Mouse (Mus musculus): ENCODE measurements around the gene Clic1. TPM values are rescaled to one million over a fixed set of nuclear protein-coding genes. Genes with fewer than 3 reads are reported as not detected.

Gene Clic1
- polyA plus RNA-seq, 1 experiment: 509 TPM

- Histone ChIP-seq H3K27me3 (ENCODE audit: control insufficient read depth, insufficient read depth, insufficient read length) (no peaks in the 10 kb centered on the region), H3K36me3 (ENCODE audit: control insufficient read depth, insufficient read depth) (no peaks in the 10 kb centered on the region), H3K79me3 (ENCODE audit: low read depth) (no peaks in the 10 kb centered on the region), H3K4me3 (ENCODE audit: insufficient read depth, poor library complexity, severe bottlenecking) (no peak overlapping the region), H3ac (ENCODE audit: control insufficient read depth, insufficient read length, low read depth) (no peak overlapping the region), H3K79me2 (ENCODE audit: control insufficient read depth, insufficient read depth) (no peaks in the 10 kb centered on the region)
- TF ChIP-seq MYOD1 (IDR thresholded peaks at IDR 0.05; ENCODE audit: control insufficient read depth, insufficient read length, low read depth) (no peak), CEBPB (IDR thresholded peaks at IDR 0.05; ENCODE audit: low read depth) (no peak), USF1 (IDR thresholded peaks at IDR 0.05; ENCODE audit: low read depth) (no peak), MAX (IDR thresholded peaks at IDR 0.05) (no peak), CTCF (IDR thresholded peaks at IDR 0.05; ENCODE audit: control insufficient read depth, insufficient read depth, insufficient read length) (no peak), MYOG (IDR thresholded peaks at IDR 0.05; ENCODE audit: control insufficient read depth, extremely low read depth, insufficient read length) (no peak), FOSL1 (IDR thresholded peaks at IDR 0.05; ENCODE audit: insufficient read depth, low read length, poor library complexity, severe bottlenecking) (no peak)
Measured at GRCm38 (mm10) chr17:35024261-35024660, 25.5 kb upstream of the Clic1 start.

- TF ChIP-seq CTCF (IDR thresholded peaks at IDR 0.05; ENCODE audit: control insufficient read depth, insufficient read depth, insufficient read length) (no peak), MAX (IDR thresholded peaks at IDR 0.05) (no peak), FOSL1 (IDR thresholded peaks at IDR 0.05; ENCODE audit: insufficient read depth, low read length, poor library complexity, severe bottlenecking) (no peak), CEBPB (IDR thresholded peaks at IDR 0.05; ENCODE audit: low read depth) (no peak), USF1 (IDR thresholded peaks at IDR 0.05; ENCODE audit: low read depth) (no peak), MYOD1 (IDR thresholded peaks at IDR 0.05; ENCODE audit: control insufficient read depth, insufficient read length, low read depth) (no peak), MYOG (IDR thresholded peaks at IDR 0.05; ENCODE audit: control insufficient read depth, extremely low read depth, insufficient read length) (no peak)
- Histone ChIP-seq H3K79me3 (ENCODE audit: low read depth) (no peaks in the 10 kb centered on the region), H3K36me3 (ENCODE audit: control insufficient read depth, insufficient read depth) (no peaks in the 10 kb centered on the region), H3ac (ENCODE audit: control insufficient read depth, insufficient read length, low read depth) (no peak overlapping the region), H3K4me3 (ENCODE audit: insufficient read depth, poor library complexity, severe bottlenecking) (no peak overlapping the region), H3K79me2 (ENCODE audit: control insufficient read depth, insufficient read depth) (no peaks in the 10 kb centered on the region), H3K27me3 (ENCODE audit: control insufficient read depth, insufficient read depth, insufficient read length) (no peaks in the 10 kb centered on the region)
Measured at GRCm38 (mm10) chr17:35024691-35025488, 24.9 kb upstream of the Clic1 start.

GRCm38 (mm10) chr17:35026206-35026605 lies 23.6 kb upstream of the Clic1 start:
- Histone ChIP-seq H3K79me3 (ENCODE audit: low read depth) (no peaks in the 10 kb centered on the region), H3K4me3 (ENCODE audit: insufficient read depth, poor library complexity, severe bottlenecking) (no peak overlapping the region), H3ac (ENCODE audit: control insufficient read depth, insufficient read length, low read depth) (no peak overlapping the region), H3K27me3 (ENCODE audit: control insufficient read depth, insufficient read depth, insufficient read length) (no peaks in the 10 kb centered on the region), H3K36me3 (ENCODE audit: control insufficient read depth, insufficient read depth) (no peaks in the 10 kb centered on the region), H3K79me2 (ENCODE audit: control insufficient read depth, insufficient read depth) (no peaks in the 10 kb centered on the region)
- TF ChIP-seq USF1 (IDR thresholded peaks at IDR 0.05; ENCODE audit: low read depth) (no peak), CTCF (IDR thresholded peaks at IDR 0.05; ENCODE audit: control insufficient read depth, insufficient read depth, insufficient read length) (no peak), MYOG (IDR thresholded peaks at IDR 0.05; ENCODE audit: control insufficient read depth, extremely low read depth, insufficient read length) (no peak), CEBPB (IDR thresholded peaks at IDR 0.05; ENCODE audit: low read depth) (no peak), MAX (IDR thresholded peaks at IDR 0.05) (no peak), MYOD1 (IDR thresholded peaks at IDR 0.05; ENCODE audit: control insufficient read depth, insufficient read length, low read depth) (no peak), FOSL1 (IDR thresholded peaks at IDR 0.05; ENCODE audit: insufficient read depth, low read length, poor library complexity, severe bottlenecking) (no peak)

GRCm38 (mm10) chr17:35027277-35028068 lies 22.3 kb upstream of the Clic1 start, which contains the start of gene Sapcd1:
Gene Sapcd1 (minus strand): TSS chr17:35028016.
- no peaks in the 10 kb centered on the region for H3K27me3 ChIP-seq (ENCODE audit: control insufficient read depth, insufficient read depth, insufficient read length)
- H3K79me2 ChIP-seq (ENCODE audit: control insufficient read depth, insufficient read depth): no peaks in the 10 kb centered on the region
- no peaks in the 10 kb centered on the region for H3K36me3 ChIP-seq (ENCODE audit: control insufficient read depth, insufficient read depth)
- no peak within 1 kb of the TSS for H3ac ChIP-seq (ENCODE audit: control insufficient read depth, insufficient read length, low read depth)
- no peak for TF ChIP-seq USF1 (IDR thresholded peaks at IDR 0.05; ENCODE audit: low read depth)
- no peak for TF ChIP-seq MYOD1 (IDR thresholded peaks at IDR 0.05; ENCODE audit: control insufficient read depth, insufficient read length, low read depth)
- no peak for TF ChIP-seq CTCF (IDR thresholded peaks at IDR 0.05; ENCODE audit: control insufficient read depth, insufficient read depth, insufficient read length)
- TF ChIP-seq FOSL1 (IDR thresholded peaks at IDR 0.05; ENCODE audit: insufficient read depth, low read length, poor library complexity, severe bottlenecking): no peak
- TF ChIP-seq MAX (IDR thresholded peaks at IDR 0.05): no peak
- no peak for TF ChIP-seq MYOG (IDR thresholded peaks at IDR 0.05; ENCODE audit: control insufficient read depth, extremely low read depth, insufficient read length)
- no peak for TF ChIP-seq CEBPB (IDR thresholded peaks at IDR 0.05; ENCODE audit: low read depth)
- H3K79me3 ChIP-seq (ENCODE audit: low read depth): no peaks in the 10 kb centered on the region
- H3K4me3 ChIP-seq (ENCODE audit: insufficient read depth, poor library complexity, severe bottlenecking): no peak within 1 kb of the TSS

- Histone ChIP-seq H3K36me3 (ENCODE audit: control insufficient read depth, insufficient read depth) (no peaks in the 10 kb centered on the region), H3K4me3 (ENCODE audit: insufficient read depth, poor library complexity, severe bottlenecking) (no peak overlapping the region), H3K79me3 (ENCODE audit: low read depth) (no peaks in the 10 kb centered on the region), H3K27me3 (ENCODE audit: control insufficient read depth, insufficient read depth, insufficient read length) (no peaks in the 10 kb centered on the region), H3ac (ENCODE audit: control insufficient read depth, insufficient read length, low read depth) (no peak overlapping the region), H3K79me2 (ENCODE audit: control insufficient read depth, insufficient read depth) (no peaks in the 10 kb centered on the region)
- TF ChIP-seq CEBPB (IDR thresholded peaks at IDR 0.05; ENCODE audit: low read depth): no peak
- no peak for TF ChIP-seq MAX (IDR thresholded peaks at IDR 0.05)
- TF ChIP-seq CTCF (IDR thresholded peaks at IDR 0.05; ENCODE audit: control insufficient read depth, insufficient read depth, insufficient read length): no peak
- TF ChIP-seq USF1 (IDR thresholded peaks at IDR 0.05; ENCODE audit: low read depth): no peak
- no peak for TF ChIP-seq MYOG (IDR thresholded peaks at IDR 0.05; ENCODE audit: control insufficient read depth, extremely low read depth, insufficient read length)
- no peak for TF ChIP-seq MYOD1 (IDR thresholded peaks at IDR 0.05; ENCODE audit: control insufficient read depth, insufficient read length, low read depth)
Measured at GRCm38 (mm10) chr17:35028315-35028714, 21.5 kb upstream of the Clic1 start.

Measured in C2C12 (cell line).